Mouse (Mus musculus) hindbrain, embryonic 16.5 days (tissue): ENCODE results near the gene Psme3. TPM values are rescaled to one million over a fixed set of nuclear protein-coding genes. Genes with fewer than 3 reads are reported as not detected.

Source experiments
- ATAC-seq: fragments of 200-750 bp; cut with Nextera tagmentation; 2 replicates; pipeline ENCODE4 v1.8.0; 2017; ENCODE audit warnings: moderate TSS enrichment, moderate library complexity
- H3K27ac ChIP-seq: fragments of 300-500 bp; sonication (generic); 2 replicates; pipeline ENCODE4 v1.5.1; 2014; ENCODE audit warnings: low read depth, mild to moderate bottlenecking, control low read depth, low read length, moderate library complexity
- H3K27me3 ChIP-seq: fragments of 300-500 bp; sonication (generic); replicated peaks from 2 replicates; pipeline ENCODE4 v1.6.1; 2014; ENCODE audit warnings: low read length; ENCODE audit not compliant: control insufficient read depth, insufficient read depth
- H3K36me3 ChIP-seq: fragments of 300-500 bp; sonication (generic); 2 replicates; pipeline ENCODE4 v1.6.1; 2014; ENCODE audit warnings: mild to moderate bottlenecking, low read length, moderate library complexity, mixed read lengths; ENCODE audit not compliant: control insufficient read depth, insufficient read depth
- H3K4me1 ChIP-seq: fragments of 300-500 bp; sonication (generic); 2 replicates; pipeline ENCODE4 v1.6.1; 2014; ENCODE audit warnings: low read depth, low read length; ENCODE audit not compliant: control insufficient read depth, insufficient read depth
- H3K4me2 ChIP-seq: fragments of 300-500 bp; sonication (generic); 2 replicates; pipeline ENCODE4 v1.6.1; 2014; ENCODE audit warnings: mild to moderate bottlenecking, low read length, control low read depth, moderate library complexity
- H3K4me3 ChIP-seq: fragments of 300-500 bp; sonication (generic); 2 replicates; pipeline ENCODE4 v1.5.1; 2014; ENCODE audit warnings: mild to moderate bottlenecking, low read length, control low read depth, moderate library complexity
- H3K9ac ChIP-seq: fragments of 300-500 bp; sonication (generic); 2 replicates; pipeline ENCODE4 v1.6.1; 2014; ENCODE audit warnings: low read depth, mild to moderate bottlenecking, control low read depth, low read length, moderate library complexity
- H3K9me3 ChIP-seq: fragments of 300-500 bp; sonication (generic); 2 replicates; pipeline ENCODE4 v1.6.1; 2014; ENCODE audit warnings: mild to moderate bottlenecking, low read length, moderate library complexity; ENCODE audit not compliant: control insufficient read depth
- WGBS: fragments of 180-500 bp; shearing (Covaris S2); extraction: QIAGEN DNeasy Blood & Tissue Kit; methylation state at CpG from one replicate; pipeline ENCODE4 v1.1.7; 2014; 5-methylcytosine and 5-hydroxymethylcytosine counted together
- microRNA-seq: library from miRNA; unstranded; fragments of <30 nt; microRNA quantifications from one replicate; pipeline ENCODE4, GENCODE M21; 2017
- polyA plus RNA-seq: library from polyadenylated mRNA; unstranded; fragments of >200 nt; fragmentation: Nextera tagmentation; extraction: Ambion mirVana; gene quantifications from 2 replicates; pipeline ENCODE4 v1.2.1, GENCODE M21; 2015

Psme3 gene
- polyA plus RNA-seq, 1 experiment from 2014 or later = 106 TPM

GRCm38 (mm10) chr11:101357505-101358182 is 41.6 kb downstream of the Psme3 start:
- H3K27ac ChIP-seq = no peak overlapping the region

GRCm38 (mm10) chr11:101359776-101360175 is 43.8 kb downstream of the Psme3 start:
- no peak for ATAC-seq
- Histone ChIP-seq H3K27me3 (no peaks in the 10 kb centered on the region), H3K36me3 (no peaks in the 10 kb centered on the region), H3K9ac (no peak overlapping the region), H3K9me3 (no peaks in the 10 kb centered on the region), H3K27ac (no peak overlapping the region), H3K4me2 (no peak overlapping the region), H3K4me1 (no peaks in the 10 kb centered on the region), H3K4me3 (no peak overlapping the region)
- 79% methylated on average over 9 of the region's 9 CpGs for WGBS

More at GRCm38 (mm10) chr11:101357505-101358182, 41.6 kb downstream of the Psme3 start:
- H3K4me1 ChIP-seq = no peaks in the 10 kb centered on the region
- no peak for ATAC-seq
- no peak overlapping the region for H3K9ac ChIP-seq
- no peaks in the 10 kb centered on the region for H3K27me3 ChIP-seq
- no peak overlapping the region for H3K4me3 ChIP-seq
- H3K9me3 ChIP-seq = no peaks in the 10 kb centered on the region
- H3K4me2 ChIP-seq = no peak overlapping the region
- WGBS = 84% methylated on average over 3 of the region's 3 CpGs
- no peaks in the 10 kb centered on the region for H3K36me3 ChIP-seq

- H3K27ac ChIP-seq = no peak overlapping the region
- H3K9ac ChIP-seq = no peak overlapping the region
- no peaks in the 10 kb centered on the region for H3K4me1 ChIP-seq
- H3K9me3 ChIP-seq = no peaks in the 10 kb centered on the region
- H3K27me3 ChIP-seq = no peaks in the 10 kb centered on the region
- 76% methylated on average over 3 of the region's 3 CpGs for WGBS
- H3K4me3 ChIP-seq = no peak overlapping the region
- no peaks in the 10 kb centered on the region for H3K36me3 ChIP-seq
- no peak overlapping the region for H3K4me2 ChIP-seq
- no peak for ATAC-seq
Observed at GRCm38 (mm10) chr11:101360651-101361113, 44.7 kb downstream of the Psme3 start.

- Histone ChIP-seq H3K4me1 (no peaks in the 10 kb centered on the region), H3K27me3 (no peaks in the 10 kb centered on the region)
Observed at GRCm38 (mm10) chr11:101364531-101364931, 48.5 kb downstream of the Psme3 start.

GRCm38 (mm10) chr11:101367326-101367935 is 51.4 kb downstream of the Psme3 start, which contains the start of gene G6pc:
G6pc (plus strand) TSS chr11:101367561.
- no peaks in the 10 kb centered on the region for H3K27me3 ChIP-seq
- H3K9ac ChIP-seq = no peak within 1 kb of the TSS
- no peaks in the 10 kb centered on the region for H3K9me3 ChIP-seq
- ATAC-seq = no peak
- H3K27ac ChIP-seq = no peak within 1 kb of the TSS
- no peak within 1 kb of the TSS for H3K4me3 ChIP-seq
- H3K4me1 ChIP-seq = no peaks in the 10 kb centered on the region
- H3K36me3 ChIP-seq = no peaks in the 10 kb centered on the region
- 89% methylated on average over 8 of the region's 8 CpGs for WGBS
- H3K4me2 ChIP-seq = no peak within 1 kb of the TSS

More at GRCm38 (mm10) chr11:101364531-101364931, 48.5 kb downstream of the Psme3 start:
- no peak overlapping the region for H3K9ac ChIP-seq
- no peaks in the 10 kb centered on the region for H3K9me3 ChIP-seq
- no peak overlapping the region for H3K27ac ChIP-seq
- ATAC-seq = no peak
- 86% methylated on average over 5 of the region's 5 CpGs for WGBS
- H3K36me3 ChIP-seq = no peaks in the 10 kb centered on the region
- no peak overlapping the region for H3K4me3 ChIP-seq
- no peak overlapping the region for H3K4me2 ChIP-seq

- H3K27me3 ChIP-seq = no peaks in the 10 kb centered on the region
- no peak overlapping the region for H3K4me3 ChIP-seq
- no peak overlapping the region for H3K4me2 ChIP-seq
- 78% methylated on average over 5 of the region's 5 CpGs for WGBS
- no peak for ATAC-seq
- no peaks in the 10 kb centered on the region for H3K9me3 ChIP-seq
- no peaks in the 10 kb centered on the region for H3K36me3 ChIP-seq
- no peak overlapping the region for H3K27ac ChIP-seq
- no peaks in the 10 kb centered on the region for H3K4me1 ChIP-seq
- no peak overlapping the region for H3K9ac ChIP-seq
Observed at GRCm38 (mm10) chr11:101370141-101370540, 54.1 kb downstream of the Psme3 start.

Small RNA genes lying within 50 kb of the gene (microRNA-seq; reads per million reads assigned to microRNA genes)
- gene Gm25593 = not detected

Other genes starting within 250 kb of the Psme3 start
- gene Naglu, start 246.2 kb upstream of the Psme3 start, polyA plus RNA-seq = 13.8 and 13.9 TPM in 2 replicates
- 0.26 and 0.50 TPM in 2 replicates for gene Hsd17b1, start 237.8 kb upstream of the Psme3 start, polyA plus RNA-seq
- 42.5 and 45.9 TPM in 2 replicates for gene Coasy, start 233.6 kb upstream of the Psme3 start, polyA plus RNA-seq
- 91.5 and 101 TPM in 2 replicates for gene Mlx, start 228.9 kb upstream of the Psme3 start, polyA plus RNA-seq
- 17.9 and 19.0 TPM in 2 replicates for gene Psmc3ip, start 220.8 kb upstream of the Psme3 start, polyA plus RNA-seq
- 22.8 and 24.3 TPM in 2 replicates for gene Retreg3, start 196.3 kb upstream of the Psme3 start, polyA plus RNA-seq
- 79.6 and 80.2 TPM in 2 replicates for gene Tubg1, start 196.3 kb upstream of the Psme3 start, polyA plus RNA-seq
- gene Tubg2, start 160.3 kb upstream of the Psme3 start, polyA plus RNA-seq = 56.9 and 60.3 TPM in 2 replicates
- gene Cntnap1, start 145.7 kb upstream of the Psme3 start, polyA plus RNA-seq = 8.7 and 11.2 TPM in 2 replicates
- 9.3 and 9.5 TPM in 2 replicates for gene Plekhh3, start 144.9 kb upstream of the Psme3 start, polyA plus RNA-seq
- gene Ccr10, start 140.8 kb upstream of the Psme3 start, polyA plus RNA-seq = 0.32 and 0.60 TPM in 2 replicates
- 30.0 and 32.4 TPM in 2 replicates for gene Ezh1, start 89.8 kb upstream of the Psme3 start, polyA plus RNA-seq
- 100 and 108 TPM in 2 replicates for gene Ramp2, start 70.2 kb upstream of the Psme3 start, polyA plus RNA-seq
- gene Vps25, start 62.5 kb upstream of the Psme3 start, polyA plus RNA-seq = 128 and 131 TPM in 2 replicates
- 7.2 and 7.3 TPM in 2 replicates for gene Wnk4, start 55.6 kb upstream of the Psme3 start, polyA plus RNA-seq
- gene Cntd1, start 37.2 kb upstream of the Psme3 start, polyA plus RNA-seq = 0.83 and 1.0 TPM in 2 replicates
- 226 and 232 TPM in 2 replicates for gene Coa3, start 37.1 kb upstream of the Psme3 start, polyA plus RNA-seq
- gene Becn1, start 13.9 kb upstream of the Psme3 start, polyA plus RNA-seq = 175 and 182 TPM in 2 replicates
- 0.93 and 2.1 TPM in 2 replicates for gene Aoc2, start 8.8 kb downstream of the Psme3 start, polyA plus RNA-seq
- 0.15 and 0.29 TPM in 2 replicates for gene Aoc3, start 14.4 kb downstream of the Psme3 start, polyA plus RNA-seq
- not detected in 2 replicates for gene G6pc, start 51.3 kb downstream of the Psme3 start, polyA plus RNA-seq
- 93.5 and 98.6 TPM in 2 replicates for gene Aarsd1, start 101.4 kb downstream of the Psme3 start, polyA plus RNA-seq
- gene Gm27029, start 108.6 kb downstream of the Psme3 start, polyA plus RNA-seq = 8.1 and 9.5 TPM in 2 replicates
- 30.7 and 33.6 TPM in 2 replicates for gene Rundc1, start 108.9 kb downstream of the Psme3 start, polyA plus RNA-seq
- 3.1 and 3.9 TPM in 2 replicates for gene Ptges3l, start 109.1 kb downstream of the Psme3 start, polyA plus RNA-seq
- 204 and 207 TPM in 2 replicates for gene Rpl27, start 126.1 kb downstream of the Psme3 start, polyA plus RNA-seq
- gene Ifi35, start 132.2 kb downstream of the Psme3 start, polyA plus RNA-seq = 3.9 and 4.8 TPM in 2 replicates
- gene Rnd2, start 148.8 kb downstream of the Psme3 start, polyA plus RNA-seq = 83.2 and 90.6 TPM in 2 replicates
- 125 and 134 TPM in 2 replicates for gene Vat1, start 150.0 kb downstream of the Psme3 start, polyA plus RNA-seq
- 2.0 and 3.0 TPM in 2 replicates for gene Brca1, start 235.7 kb downstream of the Psme3 start, polyA plus RNA-seq
- 80.5 and 93.2 TPM in 2 replicates for gene Nbr1, start 235.9 kb downstream of the Psme3 start, polyA plus RNA-seq